Mouse (Mus musculus) limb, embryonic 14.5 days (tissue): Measurements from ENCODE around the gene Atrnl1. TPM values are rescaled to one million over a fixed set of nuclear protein-coding genes. Genes with fewer than 3 reads are reported as not detected.

Experiments
- ATAC-seq: fragments of 200-750 bp; cut with Nextera tagmentation; 2 replicates; pipeline ENCODE4 v1.8.0; 2017; ENCODE audit warnings: low read depth, moderate number of reproducible peaks, moderate TSS enrichment; ENCODE audit not compliant: low FRiP score
- DNase-seq: peaks from one replicate; pipeline ENCODE4 v3.0.0-alpha.2; 2015; ENCODE audit warnings: low spot score
- H3K27ac ChIP-seq: fragments of 300-500 bp; sonication (generic); replicated peaks from 2 replicates; pipeline ENCODE4 v1.5.1; 2014; ENCODE audit warnings: low read depth, mild to moderate bottlenecking, low read length, moderate library complexity, mixed read lengths
- H3K27me3 ChIP-seq: fragments of 300-500 bp; sonication (generic); 2 replicates; pipeline ENCODE4 v1.6.1; 2014; ENCODE audit warnings: low read length, mixed read lengths; ENCODE audit not compliant: control insufficient read depth, insufficient read depth
- H3K36me3 ChIP-seq: fragments of 300-500 bp; sonication (generic); 2 replicates; pipeline ENCODE4 v1.6.1; 2014; ENCODE audit warnings: mild to moderate bottlenecking, low read length, moderate library complexity, mixed read lengths; ENCODE audit not compliant: control insufficient read depth, insufficient read depth
- H3K4me1 ChIP-seq: fragments of 300-500 bp; sonication (generic); 2 replicates; pipeline ENCODE4 v1.6.1; 2014; ENCODE audit warnings: antibody characterized with exemption, low read length, mixed read lengths; ENCODE audit not compliant: control insufficient read depth, insufficient read depth
- H3K4me2 ChIP-seq: fragments of 300-500 bp; sonication (generic); replicated peaks from 2 replicates; pipeline ENCODE4 v1.6.1; 2014; ENCODE audit warnings: low read depth, mild to moderate bottlenecking, low read length, moderate library complexity; ENCODE audit not compliant: severe bottlenecking
- H3K4me3 ChIP-seq: fragments of 300-500 bp; sonication (generic); replicated peaks from 2 replicates; pipeline ENCODE4 v1.5.1; 2014; ENCODE audit warnings: low read length
- H3K9ac ChIP-seq: fragments of 300-500 bp; sonication (generic); 2 replicates; pipeline ENCODE4 v1.6.1; 2014; ENCODE audit warnings: mild to moderate bottlenecking, low read depth, low read length, moderate library complexity; ENCODE audit not compliant: severe bottlenecking
- H3K9me3 ChIP-seq: fragments of 300-500 bp; sonication (generic); 2 replicates; pipeline ENCODE4 v1.6.1; 2016; ENCODE audit warnings: low read length; ENCODE audit not compliant: control insufficient read depth
- POLR2A ChIP-seq: fragments of 200-500 bp; IDR thresholded peaks from 2 replicates; pipeline ENCODE4 v1.8.0; 2012; ENCODE audit warnings: inconsistent platforms, mild to moderate bottlenecking, moderate library complexity, borderline replicate concordance; ENCODE audit not compliant: insufficient read depth, insufficient read length; ENCODE audit errors: extremely low read depth
- WGBS: fragments of 180-500 bp; shearing (Covaris S2); extraction: QIAGEN DNeasy Blood & Tissue Kit; methylation state at CpG from one replicate; pipeline ENCODE4 v1.1.7; 2014; 5-methylcytosine and 5-hydroxymethylcytosine counted together
- polyA plus RNA-seq, 2 experiments: library from polyadenylated mRNA; depleted of rRNA in 1 of 2; stranded (reverse) in 1 of 2; unstranded in 1 of 2; fragments of >200 nt; fragmentation: Nextera tagmentation in 1 of 2; extraction: Ambion mirVana in 1 of 2; gene quantifications; 2 replicates each; pipeline versions ENCODE4 v1.2.1 to v1.2.3; 2012 to 2014

Gene Atrnl1
- polyA plus RNA-seq, 2 experiments: 7.7 to 19.9 TPM

GRCm38 (mm10) chr19:57956459-57956858 is 345.6 kb downstream of the Atrnl1 start:
- Histone ChIP-seq H3K4me3 (no peak overlapping the region), H3K27me3 (no peaks in the 10 kb centered on the region), H3K9ac (no peak overlapping the region), H3K4me2 (no peak overlapping the region), H3K36me3 (no peaks in the 10 kb centered on the region), H3K9me3 (no peaks in the 10 kb centered on the region), H3K4me1 (no peaks in the 10 kb centered on the region), H3K27ac (no peak overlapping the region)
- ATAC-seq (no peak), DNase-seq (no peak)
- 88% methylated on average over 3 of the region's 3 CpGs for WGBS
- TF ChIP-seq POLR2A: no peak

DNA sequence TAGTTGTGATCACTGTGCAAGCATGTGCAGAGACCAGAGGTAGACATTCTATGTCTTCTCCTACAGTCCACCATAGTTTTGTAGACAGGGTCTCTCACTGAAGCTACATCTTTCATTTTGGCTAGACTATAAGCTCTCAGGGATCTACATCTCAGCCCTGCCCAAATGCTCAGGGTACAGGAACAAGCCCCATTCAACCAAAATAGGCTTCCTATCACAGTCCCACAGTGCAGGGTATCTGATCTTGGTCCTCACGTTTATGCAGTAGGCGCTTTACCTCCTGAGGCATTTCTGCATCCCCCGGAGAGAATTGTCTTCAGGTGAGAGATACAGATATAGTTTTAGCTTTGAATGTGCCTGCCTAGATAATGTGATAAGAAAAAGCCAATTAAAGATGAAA is 346.5 kb downstream of the Atrnl1 start:
- no peaks in the 10 kb centered on the region for H3K36me3 ChIP-seq
- H3K9me3 ChIP-seq: no peaks in the 10 kb centered on the region
- no peaks in the 10 kb centered on the region for H3K27me3 ChIP-seq
- no peak overlapping the region for H3K4me2 ChIP-seq
- H3K4me1 ChIP-seq: no peaks in the 10 kb centered on the region
- ATAC-seq: no peak
- WGBS: 95% methylated on average over 3 of the region's 3 CpGs
- H3K27ac ChIP-seq: no peak overlapping the region
- no peak overlapping the region for H3K9ac ChIP-seq
- DNase-seq: no peak
- no peak for TF ChIP-seq POLR2A
- no peak overlapping the region for H3K4me3 ChIP-seq

DNA sequence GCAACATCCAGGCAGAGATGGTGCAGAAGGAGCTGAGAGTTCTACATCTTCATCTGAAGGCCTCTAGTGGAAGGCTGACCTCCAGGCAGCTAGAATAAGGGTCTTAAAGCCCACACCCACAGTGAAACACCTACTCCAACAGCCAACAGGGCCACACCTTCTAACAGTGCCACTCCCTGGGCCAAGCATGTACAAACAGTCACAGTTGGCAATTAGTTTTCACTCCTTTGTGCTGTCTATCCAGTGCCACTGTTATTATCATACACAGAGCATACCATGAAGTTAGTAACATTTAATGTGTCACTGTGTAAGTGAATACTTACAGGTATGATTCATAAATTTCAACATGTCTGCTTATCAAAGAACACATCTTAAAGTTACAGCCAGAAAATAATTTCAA is 347.3 kb downstream of the Atrnl1 start:
- TF ChIP-seq POLR2A: no peak
- H3K36me3 ChIP-seq: no peaks in the 10 kb centered on the region
- no peak overlapping the region for H3K9ac ChIP-seq
- no peaks in the 10 kb centered on the region for H3K9me3 ChIP-seq
- H3K4me2 ChIP-seq: no peak overlapping the region
- no peak overlapping the region for H3K4me3 ChIP-seq
- H3K4me1 ChIP-seq: no peaks in the 10 kb centered on the region
- H3K27ac ChIP-seq: no peak overlapping the region
- no peak for ATAC-seq
- DNase-seq: no peak
- no peaks in the 10 kb centered on the region for H3K27me3 ChIP-seq

DNA sequence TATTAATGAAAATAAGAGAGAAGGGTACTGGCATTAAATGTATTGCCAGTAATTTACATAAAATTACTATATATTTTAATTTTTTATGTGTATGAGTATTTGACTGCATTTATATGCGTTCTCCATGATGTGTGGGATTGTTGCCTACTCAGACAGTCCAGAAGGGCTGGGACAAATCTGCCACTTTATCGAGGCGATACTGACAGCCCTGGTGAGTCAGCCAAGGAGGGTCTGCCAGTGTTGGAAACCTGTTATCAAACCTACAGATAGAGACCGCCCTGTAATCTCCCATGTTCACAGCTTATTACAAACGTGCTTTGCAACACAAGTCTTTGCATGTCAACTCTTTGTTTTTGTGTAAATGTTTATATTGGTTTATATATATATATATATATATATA is 347.9 kb downstream of the Atrnl1 start:
- H3K4me3 ChIP-seq: no peak overlapping the region
- no peak for ATAC-seq
- H3K9ac ChIP-seq: no peak overlapping the region
- no peak overlapping the region for H3K27ac ChIP-seq
- 90% methylated on average over 5 of the region's 5 CpGs for WGBS
- no peak for DNase-seq
- no peaks in the 10 kb centered on the region for H3K9me3 ChIP-seq
- no peaks in the 10 kb centered on the region for H3K4me1 ChIP-seq
- no peak overlapping the region for H3K4me2 ChIP-seq
- H3K27me3 ChIP-seq: no peaks in the 10 kb centered on the region
- no peak for TF ChIP-seq POLR2A
- no peaks in the 10 kb centered on the region for H3K36me3 ChIP-seq

DNA sequence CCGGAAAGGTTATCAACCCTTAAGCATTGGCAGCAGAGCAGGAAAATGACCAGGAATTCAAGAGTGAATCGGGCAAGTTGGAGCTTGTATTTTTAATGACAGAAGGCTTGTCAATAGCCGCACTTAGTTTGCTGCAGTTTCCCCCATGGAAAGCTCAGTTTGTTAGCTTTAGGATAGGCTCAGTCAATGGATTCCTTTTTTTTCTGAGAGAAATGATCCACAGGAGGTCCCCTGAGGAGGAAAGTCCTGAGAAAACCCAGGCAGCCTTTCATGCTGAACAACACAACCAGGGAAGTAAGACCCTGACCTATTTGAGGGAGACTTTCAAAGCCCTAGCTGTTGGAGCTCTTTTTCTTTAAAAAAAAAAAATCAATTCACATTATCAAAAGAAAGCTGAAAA is 350.5 kb downstream of the Atrnl1 start:
- no peak for TF ChIP-seq POLR2A
- DNase-seq (no peak), ATAC-seq (no peak)
- Histone ChIP-seq H3K9ac (no peak overlapping the region), H3K9me3 (no peaks in the 10 kb centered on the region), H3K27me3 (no peaks in the 10 kb centered on the region), H3K4me1 (no peaks in the 10 kb centered on the region), H3K27ac (no peak overlapping the region), H3K4me3 (no peak overlapping the region), H3K36me3 (no peaks in the 10 kb centered on the region), H3K4me2 (no peak overlapping the region)
- 70% methylated on average over 3 of the region's 3 CpGs for WGBS

GRCm38 (mm10) chr19:57961738-57962640 is 351.2 kb downstream of the Atrnl1 start:
- Histone ChIP-seq H3K9ac (no peak overlapping the region), H3K4me3 (no peak overlapping the region), H3K9me3 (no peaks in the 10 kb centered on the region), H3K4me1 (no peaks in the 10 kb centered on the region), H3K36me3 (no peaks in the 10 kb centered on the region), H3K27me3 (no peaks in the 10 kb centered on the region), H3K4me2 (no peak overlapping the region), H3K27ac (no peak overlapping the region)
- ATAC-seq: no peak
- WGBS: 77% methylated on average over 16 of the region's 16 CpGs
- no peak for TF ChIP-seq POLR2A
- DNase-seq: no peak
